Mouse (Mus musculus) right cerebral cortex, adult 18-20 months (tissue): ENCODE measurements around the gene Cnr2.

Experiments
- DNase-seq: peaks from one replicate; pipeline ENCODE4 v3.0.0; 2022; ENCODE audit warnings: mixed read lengths

The Cnr2 gene

DNA sequence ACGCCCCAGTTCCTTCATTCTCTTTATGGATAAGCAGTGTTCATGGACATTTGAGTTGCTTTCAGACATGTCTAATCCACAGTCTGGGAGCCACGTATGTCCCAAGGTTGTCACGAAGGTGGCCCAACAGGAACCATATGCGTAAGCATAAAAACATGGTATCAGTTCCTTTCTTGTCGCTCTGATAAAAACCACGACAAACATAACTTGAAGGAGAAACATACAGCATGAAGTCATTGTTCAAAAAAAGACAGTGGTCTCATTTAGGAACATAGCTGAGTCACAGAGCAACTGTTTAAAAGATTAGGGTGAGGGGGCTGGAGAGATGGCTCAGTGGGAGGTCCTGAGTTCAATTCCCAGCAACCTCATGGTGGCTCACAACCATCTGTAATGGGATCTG, 47.0 kb downstream of the Cnr2 start:
- DNase-seq: no peak

DNA sequence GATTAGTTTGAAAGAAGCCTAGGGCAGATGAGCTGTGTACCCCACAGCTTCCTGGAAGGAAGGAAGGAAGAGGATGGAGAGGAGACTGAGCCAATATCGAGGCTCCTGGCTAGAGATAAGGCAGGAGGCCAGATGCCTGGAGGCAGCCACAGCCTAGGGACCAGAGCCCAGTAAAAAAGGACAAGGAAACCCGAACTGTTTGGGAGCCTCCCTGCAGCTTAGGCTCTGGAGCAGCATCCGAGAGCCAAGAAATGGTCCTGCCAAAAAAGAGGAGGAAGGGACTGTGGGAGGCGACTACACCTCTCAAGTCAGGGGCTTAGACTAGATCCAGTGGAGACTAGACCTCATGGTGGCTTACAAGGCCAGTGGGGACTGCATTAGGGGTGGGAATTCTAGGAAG, 48.2 kb downstream of the Cnr2 start:
- no peak for DNase-seq

DNA sequence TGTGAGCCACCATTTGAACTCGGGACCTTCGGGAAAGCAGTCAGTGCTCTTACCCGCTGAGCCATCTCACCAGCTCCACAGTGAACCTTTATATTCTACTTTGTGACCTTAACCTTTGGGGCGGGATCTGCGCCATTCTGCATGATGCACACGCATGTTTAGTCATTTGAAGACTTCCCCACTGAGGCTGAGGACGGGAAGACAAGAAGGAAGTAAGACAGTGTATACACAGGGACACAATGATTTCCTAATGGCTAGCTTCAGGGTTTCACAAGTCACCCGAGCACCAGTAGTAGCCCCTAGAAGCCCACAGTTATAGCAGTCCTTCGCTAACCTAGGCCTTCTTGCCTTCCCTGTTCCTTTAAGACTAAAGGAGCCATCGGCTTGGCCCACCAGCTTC, 50.5 kb downstream of the Cnr2 start:
- DNase-seq: no peak

DNA sequence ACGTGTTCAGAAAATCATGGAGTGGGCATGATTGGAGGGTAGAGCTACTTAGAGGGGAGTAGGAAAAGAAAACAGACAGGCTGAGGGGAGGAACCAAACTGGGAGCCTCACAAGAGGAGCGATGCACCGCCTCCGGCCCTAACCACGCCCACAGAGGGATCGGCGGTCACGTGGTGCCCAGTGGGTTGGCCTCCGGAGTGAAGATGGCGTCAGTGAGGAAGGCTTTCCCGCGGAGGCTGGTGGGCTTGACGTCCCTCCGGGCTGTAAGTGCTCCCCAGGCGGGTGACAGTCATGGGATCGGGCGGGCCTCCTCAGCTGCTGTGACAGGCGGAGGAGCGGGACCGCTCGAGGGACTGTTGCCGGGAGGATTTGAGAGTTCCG, 51.1 kb downstream of the Cnr2 start, which contains the start of gene Hmgcl:
Gene Hmgcl, plus strand, starts transcription at position 171 of the 381 bp plus-strand sequence.
- peak; percentile 96 for DNase-seq

DNA sequence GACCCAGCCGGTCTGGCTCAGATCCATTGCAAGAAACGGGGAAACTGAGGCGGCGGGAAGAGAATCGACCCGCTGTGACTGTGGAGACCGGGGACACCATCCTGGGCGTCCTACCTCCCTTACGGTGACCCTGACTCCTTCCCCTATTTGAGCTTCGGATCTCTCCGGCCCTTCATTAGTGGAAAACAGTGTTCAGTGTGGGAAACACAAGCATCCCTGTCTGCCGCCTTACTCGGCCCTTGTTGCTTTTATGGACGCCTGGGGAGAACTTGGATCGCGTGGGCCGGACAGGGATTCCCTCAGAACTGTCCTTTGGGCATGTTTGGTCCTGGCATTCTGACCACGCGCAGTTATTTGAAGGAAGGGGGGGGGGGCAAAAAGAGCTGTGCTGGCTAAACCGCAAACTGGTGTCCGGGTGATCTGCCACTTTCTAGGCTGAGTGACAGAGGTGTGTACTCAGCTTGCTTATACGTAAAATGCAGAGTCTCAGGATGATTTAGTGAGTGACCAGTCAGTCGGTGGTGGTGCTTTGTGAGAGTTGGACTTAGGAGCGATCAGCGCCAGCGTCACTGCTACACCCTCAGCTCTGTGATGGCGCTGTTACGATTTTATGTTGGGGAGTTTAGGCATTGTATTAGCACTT, 51.6 kb downstream of the Cnr2 start:
- DNase-seq: peak; percentile 38

DNA sequence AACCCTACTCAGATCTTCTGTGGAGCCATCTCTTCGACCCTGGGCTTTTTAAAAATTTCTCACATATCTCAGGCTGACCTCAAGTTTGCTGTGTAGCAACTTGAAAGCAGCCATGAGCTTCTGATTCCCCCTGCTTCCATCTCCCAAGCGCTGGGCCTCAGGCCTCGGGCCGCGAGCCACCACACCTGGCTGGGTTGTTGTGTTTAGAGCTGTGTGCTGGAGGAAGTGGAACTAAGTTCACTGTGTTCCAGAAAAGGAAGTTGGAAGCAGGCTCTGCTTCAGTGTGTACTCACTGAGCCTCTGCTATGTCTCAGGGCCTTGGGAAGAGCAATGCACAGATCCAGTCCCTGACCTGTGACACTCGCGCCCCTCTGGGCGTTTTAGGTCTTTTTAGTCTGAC, 52.9 kb downstream of the Cnr2 start:
- no peak for DNase-seq

DNA sequence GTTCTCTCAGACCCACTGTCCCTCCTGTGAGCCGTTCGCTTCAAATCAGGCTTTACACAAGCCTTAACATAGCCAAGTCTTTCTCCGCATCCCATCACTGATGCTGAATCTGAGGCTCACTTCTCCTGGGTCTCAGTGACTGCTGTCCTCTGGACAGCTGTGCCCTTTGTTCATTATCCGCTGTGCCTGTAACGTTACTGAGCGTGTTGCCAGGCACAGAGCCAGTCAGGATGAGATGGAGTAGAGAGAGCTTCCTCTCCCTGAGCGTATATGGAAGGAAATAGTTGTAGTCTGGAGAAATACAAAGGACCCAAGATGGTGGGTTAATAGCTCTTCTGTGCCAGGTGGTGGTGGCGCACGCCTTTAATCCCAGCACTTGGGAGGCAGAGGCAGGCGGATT, 54.3 kb downstream of the Cnr2 start:
- no peak for DNase-seq

DNA sequence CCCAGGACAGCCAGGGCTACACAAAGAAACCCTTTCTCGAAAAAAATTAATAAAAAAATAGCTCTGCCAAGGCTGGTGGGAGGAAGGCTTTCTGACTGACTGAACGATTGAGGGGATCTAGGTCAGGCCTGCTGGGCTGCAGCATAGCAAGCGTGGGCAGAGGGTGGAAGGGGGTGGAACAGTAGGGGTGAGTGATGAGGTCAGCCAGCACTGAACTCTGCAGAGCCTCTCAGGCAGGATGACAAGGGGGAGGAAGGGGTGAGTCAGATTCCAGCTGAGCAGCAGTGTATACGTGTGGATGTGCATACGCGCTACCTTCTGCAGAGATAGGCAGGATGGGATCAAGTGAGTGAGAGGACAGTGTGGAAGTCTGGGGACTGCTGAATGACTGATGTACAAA, 54.7 kb downstream of the Cnr2 start:
- peak; percentile 53 for DNase-seq

DNA sequence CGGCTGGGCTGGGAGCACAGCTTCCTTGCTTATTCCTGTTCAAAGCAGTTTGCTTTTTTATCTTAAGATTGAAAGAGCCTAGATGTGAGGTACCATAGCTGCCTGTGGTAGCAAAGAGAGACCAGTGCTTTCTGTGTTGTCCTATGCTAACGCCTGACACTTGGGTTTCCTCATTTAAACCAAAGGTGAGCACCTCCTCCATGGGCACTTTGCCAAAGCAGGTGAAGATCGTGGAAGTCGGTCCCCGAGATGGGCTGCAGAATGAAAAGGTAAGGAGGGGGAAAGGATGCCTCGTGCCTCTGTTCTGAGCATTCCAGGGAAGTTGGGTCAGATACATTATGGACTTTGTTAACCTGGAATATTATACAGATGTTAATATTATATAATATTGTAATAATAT, 55.2 kb downstream of the Cnr2 start:
- no peak for DNase-seq

DNA sequence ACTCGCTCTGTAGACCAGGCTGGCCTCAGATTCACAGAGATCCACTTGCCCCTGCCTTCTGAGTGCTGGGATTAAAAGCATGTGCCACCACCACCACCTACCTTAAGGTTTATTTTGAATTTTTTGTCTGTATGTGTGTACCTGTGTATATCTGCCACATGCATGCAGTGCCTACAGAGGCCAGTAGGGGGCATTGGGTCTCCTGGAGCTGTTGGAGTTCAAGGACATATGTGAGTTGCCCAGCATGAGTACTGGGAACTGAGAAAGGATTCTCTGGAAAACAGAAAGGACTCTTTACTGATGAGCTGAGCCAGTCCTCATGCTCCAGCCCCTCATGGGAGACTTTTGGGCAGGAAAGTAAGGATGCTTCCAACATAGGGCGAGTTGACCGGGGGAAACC, 56.3 kb downstream of the Cnr2 start:
- DNase-seq: no peak

DNA sequence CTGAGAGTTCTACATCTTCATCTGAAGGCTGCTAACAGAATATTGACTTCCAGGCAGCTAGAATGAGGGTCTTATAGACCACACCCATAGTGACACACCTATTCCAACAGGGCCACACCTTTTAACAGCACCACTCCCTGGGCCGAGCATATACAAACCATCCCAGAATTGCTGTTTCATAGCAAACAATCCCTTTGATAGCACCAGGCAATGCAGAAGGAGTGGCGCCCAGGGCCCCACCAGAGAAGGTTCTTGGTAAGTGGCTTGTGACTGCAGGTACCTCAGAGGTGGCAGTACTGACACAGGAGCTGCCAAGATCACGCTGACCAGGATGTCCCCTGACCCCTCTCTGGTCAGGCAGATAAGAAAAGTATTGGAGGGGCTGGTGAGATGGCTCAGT, 58.0 kb downstream of the Cnr2 start:
- no peak for DNase-seq

DNA sequence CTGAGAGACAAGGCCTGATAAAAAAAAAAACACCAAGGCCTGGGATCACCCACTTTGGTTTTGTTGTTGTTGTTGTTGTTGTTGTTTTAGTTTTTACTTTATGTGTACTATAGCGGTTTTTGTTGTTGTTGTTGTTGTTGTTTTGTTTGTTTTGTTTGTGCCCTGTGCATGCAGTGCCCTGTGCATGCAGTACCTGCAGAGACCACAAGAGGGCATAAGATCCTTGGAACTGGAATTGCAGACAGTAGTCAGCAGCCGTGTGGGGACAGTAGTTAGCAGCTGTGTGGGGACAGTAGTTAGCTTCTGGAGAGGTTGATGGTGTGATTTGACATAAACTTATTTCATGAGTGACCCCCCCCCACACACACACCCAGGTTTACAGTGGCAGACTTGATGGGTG, 59.0 kb downstream of the Cnr2 start:
- DNase-seq: peak; percentile 53

DNA sequence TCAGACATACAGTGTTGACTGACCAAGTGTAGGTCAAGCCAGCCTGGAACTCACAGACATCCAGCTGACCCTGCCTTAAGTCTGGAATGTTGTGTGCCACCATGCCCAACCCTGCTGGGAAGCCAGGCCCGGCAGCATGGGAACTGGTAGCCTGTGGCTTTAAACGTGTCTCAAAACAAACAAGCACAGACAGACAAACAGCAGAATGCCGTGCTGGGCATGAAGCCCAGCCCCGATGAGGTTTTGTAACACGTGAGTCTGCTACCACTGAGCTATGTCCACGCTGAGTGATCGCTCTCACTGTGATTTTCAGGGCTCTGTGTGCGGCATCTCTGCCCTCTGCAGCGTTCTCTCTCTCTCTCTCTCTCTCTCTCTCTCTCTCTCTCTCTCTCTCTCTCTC, 60.7 kb downstream of the Cnr2 start:
- no peak for DNase-seq

DNA sequence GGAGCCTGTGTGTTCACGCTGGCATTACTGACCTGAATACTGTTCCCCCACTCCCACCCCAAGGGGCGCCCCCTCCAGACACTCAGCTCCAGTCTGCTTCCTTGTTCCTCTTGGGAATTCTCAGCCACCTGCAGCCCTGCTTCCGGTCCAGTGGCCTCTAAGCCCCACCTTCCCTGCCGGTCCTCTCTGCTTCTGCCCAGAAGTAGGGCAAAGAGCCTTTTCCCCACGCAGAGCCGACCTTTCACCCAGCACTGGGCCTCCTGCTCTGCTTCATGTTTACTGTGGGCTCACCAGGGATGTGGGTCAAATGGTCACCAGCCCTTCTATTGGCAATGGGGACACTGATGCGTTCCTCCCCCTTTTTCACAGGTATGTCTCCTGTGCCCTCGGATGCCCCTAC, 63.2 kb downstream of the Cnr2 start:
- DNase-seq: no peak

DNA sequence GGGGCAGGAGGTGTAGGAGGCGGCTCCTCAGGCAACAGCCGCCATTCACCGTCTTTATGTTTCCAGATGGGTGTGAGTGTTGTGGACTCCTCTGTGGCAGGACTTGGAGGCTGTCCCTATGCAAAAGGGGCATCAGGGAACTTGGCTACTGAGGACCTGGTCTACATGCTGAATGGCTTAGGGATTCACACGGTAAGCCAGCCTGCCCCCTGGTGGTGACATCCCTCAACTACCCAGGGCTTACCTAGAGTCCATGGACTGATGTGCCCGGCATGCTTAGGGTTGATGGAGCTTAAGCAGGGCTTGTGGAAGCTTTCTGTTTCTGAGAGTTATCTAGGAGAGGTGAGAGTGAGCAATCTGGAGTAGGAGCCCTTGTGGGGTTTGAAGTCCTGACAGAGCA, 65.5 kb downstream of the Cnr2 start:
- DNase-seq: peak; percentile 75

DNA sequence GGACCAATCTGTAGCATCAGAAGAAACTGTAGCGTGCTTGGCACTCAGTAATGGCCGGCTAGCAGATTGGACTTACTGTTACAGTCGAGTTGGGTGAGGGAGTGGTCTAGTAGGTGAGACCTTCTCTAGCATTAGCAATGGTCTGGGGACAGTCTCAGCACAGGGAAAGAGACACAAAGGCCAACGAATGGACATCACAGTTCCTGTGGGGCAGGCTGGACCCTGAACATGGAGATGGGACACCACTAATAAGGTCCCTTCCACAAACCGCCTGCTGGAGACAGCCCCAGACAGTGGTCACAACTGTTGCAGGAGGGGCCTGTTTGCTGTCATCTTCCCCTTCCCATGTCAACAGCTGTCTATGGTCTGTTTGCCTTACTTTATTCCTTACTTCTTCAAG, 66.5 kb downstream of the Cnr2 start:
- DNase-seq: no peak

DNA sequence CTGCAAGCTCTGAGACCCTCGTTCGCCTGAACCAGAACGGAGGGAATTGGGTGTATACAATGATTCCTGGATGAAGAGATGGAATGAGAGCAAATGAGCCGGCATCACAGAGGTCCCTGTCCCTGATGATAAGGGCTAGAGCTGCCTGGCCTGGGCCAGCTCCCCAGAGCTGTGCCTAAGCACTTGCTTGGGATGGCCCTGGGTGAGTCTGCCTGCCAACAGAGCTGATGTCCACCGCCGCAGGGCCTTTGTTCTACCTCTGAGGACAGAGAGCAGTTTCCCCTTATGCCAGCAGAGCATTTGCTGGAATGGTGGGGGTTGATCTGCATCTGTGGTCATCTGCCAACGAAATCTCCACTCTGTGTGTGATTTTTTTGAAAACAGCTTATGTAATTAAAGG, 67.0 kb downstream of the Cnr2 start:
- no peak for DNase-seq

DNA sequence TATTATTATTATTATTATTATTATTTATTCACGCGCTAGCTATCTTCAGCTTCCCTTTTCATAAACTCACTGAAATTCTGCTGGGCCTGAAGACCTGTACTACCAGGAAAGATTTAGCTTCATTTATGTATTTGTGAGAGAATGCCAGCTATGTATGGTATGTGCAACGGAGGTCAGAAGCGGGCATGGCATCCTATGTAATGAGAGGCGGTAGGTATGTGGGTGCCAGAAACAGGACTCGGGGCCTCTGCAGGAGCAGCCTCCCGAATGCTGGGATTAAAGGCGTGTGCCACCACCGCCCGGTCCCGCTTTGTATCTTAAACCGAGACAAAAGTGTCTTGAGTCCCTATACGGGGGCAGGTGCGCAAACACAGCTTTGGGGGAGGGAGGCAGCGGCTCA, 67.8 kb downstream of the Cnr2 start:
- no peak for DNase-seq

DNA sequence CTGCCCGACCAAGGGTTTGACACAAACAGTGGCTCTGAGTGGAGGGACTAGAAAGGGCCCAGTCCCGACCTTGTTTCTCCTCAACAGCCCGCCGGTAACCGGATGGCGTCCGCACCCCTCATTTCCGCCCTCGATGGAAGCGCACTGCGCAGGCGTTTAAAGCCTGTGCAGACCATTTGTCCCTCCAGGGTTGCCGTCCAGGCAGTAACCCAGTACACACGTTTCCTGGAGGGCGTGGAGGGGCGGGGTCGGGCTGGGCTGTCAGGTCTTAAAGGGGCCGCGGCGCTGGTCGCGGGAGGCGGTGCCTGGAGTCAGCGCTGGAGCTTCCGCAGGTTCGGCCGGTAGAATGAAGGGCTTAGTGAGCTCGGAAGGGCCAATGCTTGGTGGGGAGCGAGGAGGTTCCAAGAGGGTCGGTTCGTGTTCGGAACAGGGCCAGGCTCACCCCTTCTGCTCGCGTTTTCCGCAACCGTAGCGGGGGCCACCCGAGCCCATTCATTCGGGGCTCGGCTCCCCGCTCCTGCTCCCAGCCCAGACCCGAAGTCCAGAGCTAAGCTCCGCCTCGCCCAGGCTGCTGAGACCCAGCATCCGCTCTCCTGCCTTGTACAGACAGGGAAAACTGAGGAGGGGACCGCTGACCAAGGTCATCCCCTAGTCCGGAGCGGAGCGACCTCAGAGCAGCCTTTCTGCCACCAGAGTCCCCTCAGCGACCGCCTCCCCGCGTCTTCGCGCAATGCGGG, 68.4 kb downstream of the Cnr2 start, which contains the start of gene Gale:
Gene Gale, plus strand, starts transcription at position 271 of the 737 bp plus-strand sequence.
- peak; percentile 96 for DNase-seq

DNA sequence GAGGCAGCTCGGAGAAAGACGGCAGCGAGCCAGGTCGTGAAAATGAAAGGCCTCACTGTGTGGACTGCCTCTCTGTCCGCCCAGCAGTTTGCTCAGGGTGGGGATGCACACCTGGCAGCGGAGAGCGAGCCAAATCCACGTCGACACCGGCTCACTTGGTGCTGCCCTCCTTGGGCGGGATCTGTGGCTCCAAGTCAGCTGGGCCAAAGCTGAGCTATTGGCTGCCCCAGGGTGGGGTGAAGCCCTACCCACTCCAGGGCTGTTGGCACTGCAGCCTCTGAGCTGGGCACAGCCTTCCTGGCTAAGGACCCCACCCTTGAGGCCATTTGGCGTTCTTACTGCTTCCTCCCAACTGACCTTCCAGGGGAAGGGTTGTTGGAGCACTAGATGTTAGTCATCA, 69.2 kb downstream of the Cnr2 start:
- peak; percentile 54 for DNase-seq

DNA sequence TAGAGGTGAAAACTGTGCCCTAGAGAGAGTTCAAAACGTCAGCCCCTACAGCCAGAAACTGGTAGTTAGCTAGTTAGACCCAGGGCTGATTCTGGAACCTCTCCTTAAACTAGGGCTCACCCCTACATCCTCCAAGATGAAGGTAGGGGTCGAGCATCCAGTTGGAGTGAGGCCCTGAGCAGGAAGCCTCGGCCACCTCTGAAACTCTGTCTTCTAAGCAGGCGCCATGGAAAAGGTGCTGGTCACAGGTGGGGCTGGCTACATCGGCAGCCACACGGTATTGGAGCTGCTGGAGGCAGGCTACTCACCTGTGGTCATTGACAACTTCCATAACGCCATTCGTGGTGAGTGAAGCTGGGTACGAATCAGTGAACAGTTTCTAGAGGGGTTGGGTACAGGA, 69.9 kb downstream of the Cnr2 start:
- no peak for DNase-seq

DNA sequence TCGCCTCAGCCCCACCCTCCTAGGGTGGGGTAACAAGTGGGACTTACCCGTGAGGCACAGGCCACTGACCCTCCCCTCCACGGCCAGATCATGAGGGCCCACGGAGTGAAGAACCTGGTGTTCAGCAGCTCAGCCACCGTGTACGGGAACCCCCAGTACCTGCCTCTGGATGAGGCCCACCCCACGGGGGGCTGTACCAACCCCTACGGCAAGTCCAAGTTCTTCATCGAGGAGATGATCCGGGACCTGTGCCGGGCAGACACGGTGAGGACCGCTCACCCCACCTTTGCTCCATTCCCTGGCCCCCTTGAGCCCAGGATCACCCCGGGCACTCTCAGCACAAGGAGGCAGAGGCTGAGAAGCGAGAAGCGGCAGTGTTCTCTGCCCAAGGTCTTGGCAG, 71.1 kb downstream of the Cnr2 start:
- DNase-seq: no peak

DNA sequence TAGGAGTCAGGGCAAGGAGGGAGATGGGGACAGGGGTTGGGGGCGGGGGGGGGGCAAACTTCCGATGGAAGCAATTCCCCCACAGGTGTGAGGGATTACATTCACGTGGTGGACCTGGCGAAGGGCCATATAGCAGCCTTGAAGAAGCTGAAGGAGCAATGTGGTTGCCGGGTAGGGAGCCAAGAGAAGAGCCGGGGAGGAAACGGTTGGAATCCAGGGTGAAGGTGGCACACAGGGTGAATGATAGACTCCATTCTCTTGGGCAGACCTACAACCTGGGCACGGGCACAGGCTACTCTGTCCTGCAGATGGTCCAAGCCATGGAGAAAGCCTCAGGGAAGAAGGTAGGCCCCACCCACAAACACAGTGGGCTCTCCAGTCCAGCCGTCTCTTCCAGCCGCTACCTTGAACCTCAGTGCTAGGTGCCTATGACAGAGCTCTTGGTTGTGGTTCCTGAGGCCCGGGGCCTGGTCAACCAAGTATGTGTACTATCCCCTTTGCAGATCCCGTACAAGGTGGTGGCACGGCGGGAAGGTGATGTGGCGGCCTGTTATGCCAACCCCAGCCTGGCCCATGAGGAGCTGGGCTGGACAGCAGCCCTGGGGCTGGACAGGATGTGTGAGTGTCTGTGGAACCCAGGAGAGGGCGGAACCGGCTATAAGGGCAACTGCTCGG, 72.0 kb downstream of the Cnr2 start:
- DNase-seq: no peak

DNA sequence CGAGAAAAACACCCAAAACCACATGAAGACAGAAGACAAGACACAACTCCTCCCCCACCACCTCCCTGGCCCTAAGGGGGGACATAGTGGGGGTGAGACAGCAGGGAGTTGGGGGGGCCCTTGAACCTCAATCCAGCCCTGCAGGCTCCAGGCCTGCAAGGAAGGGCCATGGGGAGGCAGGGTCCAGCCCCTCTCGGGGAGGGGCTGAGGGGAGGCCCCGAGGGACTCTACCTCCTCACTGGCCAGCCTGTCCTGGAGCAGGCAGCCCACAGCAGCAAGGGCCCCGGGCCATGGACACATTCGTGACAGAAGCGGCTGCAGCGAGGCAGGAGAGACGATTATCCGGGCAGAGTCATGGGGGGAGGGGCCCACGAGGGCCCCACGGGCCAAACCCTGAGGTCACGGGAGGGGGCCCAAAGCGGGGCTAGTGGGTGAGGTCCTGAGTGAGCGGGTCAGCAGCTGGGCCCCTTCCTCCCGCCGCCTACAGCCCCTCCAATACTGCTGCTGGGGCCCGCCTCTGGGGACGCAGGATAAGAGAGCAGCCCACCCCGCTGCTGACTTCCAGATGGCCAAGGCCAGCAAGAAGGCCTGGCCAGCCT, 73.2 kb downstream of the Cnr2 start:
- no peak for DNase-seq
